Mouse (Mus musculus) heart, postnatal 0 days (tissue): ENCODE data around the gene Rplp2.

ENCODE experiments used
- CTCF ChIP-seq: IDR thresholded peaks from 2 replicates; pipeline ENCODE4 v1.5.1; 2016; ENCODE audit warnings: antibody characterized with exemption, control low read depth, low read depth
- EP300 ChIP-seq: IDR thresholded peaks from 2 replicates; pipeline ENCODE4 v1.6.1; 2016; ENCODE audit warnings: antibody characterized with exemption, low read depth

DNA sequence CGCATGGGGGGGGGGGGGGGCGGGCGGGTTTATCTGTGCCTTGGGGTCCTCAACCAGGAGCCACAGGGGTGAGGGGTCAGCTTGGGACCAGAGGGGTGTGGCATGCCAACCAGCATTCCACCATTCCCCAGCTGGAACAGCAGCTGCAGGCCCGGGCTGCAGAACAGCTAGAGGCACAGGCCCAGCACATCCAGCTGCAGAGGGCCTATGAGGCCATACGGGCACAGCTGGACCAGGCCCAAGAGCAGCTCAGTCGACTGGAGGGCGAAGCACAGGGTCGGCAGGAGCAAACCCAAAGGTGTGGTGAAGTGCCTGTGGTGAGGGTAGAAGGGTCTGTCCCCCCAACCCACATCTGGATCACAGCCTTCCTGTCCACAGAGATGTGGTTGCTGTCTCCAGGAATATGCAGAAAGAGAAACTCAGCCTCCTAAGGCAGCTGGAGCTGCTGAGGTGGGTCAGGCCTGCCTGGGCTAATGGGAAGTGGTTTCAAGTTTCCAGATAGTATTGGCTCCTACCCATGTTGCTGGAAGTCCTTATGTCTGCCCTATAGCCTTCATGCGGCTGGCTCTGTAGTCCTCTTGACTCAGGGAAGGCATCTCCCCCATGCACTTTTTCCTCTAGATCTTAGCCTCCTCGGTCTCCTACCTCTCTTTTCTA, 18.3 kb downstream of the Rplp2 start:
- TF ChIP-seq CTCF (no peak), EP300 (no peak)
